Mouse (Mus musculus) neural tube, embryonic 14.5 days (tissue): ENCODE results near the gene Gper1. TPM values are rescaled to one million over a fixed set of nuclear protein-coding genes. Genes with fewer than 3 reads are reported as not detected.

Experiments used
- ATAC-seq: fragments of 200-750 bp; cut with Nextera tagmentation; 2 replicates; pipeline ENCODE4 v1.8.0; 2017; ENCODE audit warnings: low read depth, mild to moderate bottlenecking, moderate TSS enrichment, moderate library complexity
- H3K27ac ChIP-seq: fragments of 300-500 bp; sonication (generic); 2 replicates; pipeline ENCODE4 v1.5.1; 2014; ENCODE audit warnings: low read depth, mild to moderate bottlenecking, control low read depth, low read length, moderate library complexity, mixed read lengths
- H3K27me3 ChIP-seq: fragments of 300-500 bp; sonication (generic); 2 replicates; pipeline ENCODE4 v1.6.1; 2014; ENCODE audit warnings: low read length; ENCODE audit not compliant: control insufficient read depth, insufficient read depth
- H3K36me3 ChIP-seq: fragments of 300-500 bp; sonication (generic); 2 replicates; pipeline ENCODE4 v1.6.1; 2014; ENCODE audit warnings: low read length, mixed read lengths; ENCODE audit not compliant: control insufficient read depth, insufficient read depth
- H3K4me1 ChIP-seq: fragments of 300-500 bp; sonication (generic); 2 replicates; pipeline ENCODE4 v1.6.1; 2014; ENCODE audit warnings: low read length; ENCODE audit not compliant: control insufficient read depth, insufficient read depth
- H3K4me2 ChIP-seq: fragments of 300-500 bp; sonication (generic); 2 replicates; pipeline ENCODE4 v1.6.1; 2014; ENCODE audit warnings: mild to moderate bottlenecking, low read depth, low read length, control low read depth
- H3K4me3 ChIP-seq: fragments of 300-500 bp; sonication (generic); 2 replicates; pipeline ENCODE4 v1.5.1; 2014; ENCODE audit warnings: low read depth, low read length, control low read depth, mixed read lengths
- H3K9ac ChIP-seq: fragments of 300-500 bp; sonication (generic); replicated peaks from 2 replicates; pipeline ENCODE4 v1.6.1; 2014; ENCODE audit warnings: low read depth, mild to moderate bottlenecking, control low read depth, low read length, mixed read lengths
- H3K9me3 ChIP-seq: fragments of 300-500 bp; sonication (generic); 2 replicates; pipeline ENCODE4 v1.6.1; 2016; ENCODE audit warnings: low read length; ENCODE audit not compliant: control insufficient read depth
- WGBS: fragments of 180-500 bp; shearing (Covaris S2); extraction: QIAGEN DNeasy Blood & Tissue Kit; methylation state at CpG from one replicate; pipeline ENCODE4 v1.1.7; 2014; 5-methylcytosine and 5-hydroxymethylcytosine counted together
- polyA plus RNA-seq: library from polyadenylated mRNA; unstranded; fragments of >200 nt; fragmentation: Nextera tagmentation; extraction: Ambion mirVana; gene quantifications from 2 replicates; pipeline ENCODE4 v1.2.1, GENCODE M21; 2014

The Gper1 gene
- polyA plus RNA-seq, 1 experiment from 2014 or later = 6.2 TPM

- Histone ChIP-seq H3K36me3 (no peaks in the 10 kb centered on the region), H3K4me2 (peak overlapping the region; percentile 91), H3K9ac (peak overlapping the region; percentile 67), H3K27ac (peak overlapping the region; percentile 25), H3K4me1 (peaks cover 8% of the 10 kb centered on the region; the same call in 1 of the 2 replicates), H3K4me3 (peak overlapping the region; percentile 55), H3K27me3 (no peaks in the 10 kb centered on the region), H3K9me3 (no peaks in the 10 kb centered on the region)
- ATAC-seq = peak; percentile 68
- WGBS = 2% methylated on average over 49 of the region's 73 CpGs
Observed at GRCm38 (mm10) chr5:139380385-139381248, 42.3 kb upstream of the Gper1 start.

- Histone ChIP-seq H3K4me1 (peaks cover 8% of the 10 kb centered on the region; the same call in 1 of the 2 replicates), H3K27ac (no peak overlapping the region)
- WGBS = 88% methylated on average over 17 of the region's 18 CpGs
Observed at GRCm38 (mm10) chr5:139381586-139382513, 41.1 kb upstream of the Gper1 start.

DNA sequence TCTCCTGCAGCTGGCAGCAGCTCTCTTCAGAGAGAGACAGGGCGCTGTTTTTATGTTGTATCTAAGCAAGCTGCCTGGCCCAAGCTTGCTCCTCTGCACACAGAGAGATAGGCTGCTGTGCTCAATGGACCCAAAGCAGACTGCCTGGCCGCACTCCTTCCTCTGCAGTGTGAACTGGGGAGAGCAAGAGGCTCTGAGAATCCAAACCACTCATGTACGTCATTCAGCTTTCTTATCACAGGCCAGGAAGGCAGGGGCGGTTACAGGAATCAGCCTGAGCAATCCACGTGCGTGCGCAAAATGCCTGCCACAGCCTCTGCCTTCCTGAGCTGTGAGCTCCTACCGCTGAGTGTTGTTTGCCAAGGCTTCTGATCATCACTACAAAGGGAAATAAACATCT lies 40.2 kb upstream of the Gper1 start:
- Histone ChIP-seq H3K4me2 (no peak overlapping the region), H3K27me3 (no peaks in the 10 kb centered on the region), H3K27ac (peak overlapping the region; percentile 45), H3K9me3 (no peaks in the 10 kb centered on the region), H3K4me1 (peaks cover 9% of the 10 kb centered on the region), H3K36me3 (no peaks in the 10 kb centered on the region), H3K9ac (0 out of 2 replicates have a peak overlapping the region, but pooled peaks have one; percentile 13), H3K4me3 (no peak overlapping the region)
- WGBS = 62% methylated on average over 8 of the region's 8 CpGs
- no peak for ATAC-seq

More at GRCm38 (mm10) chr5:139381586-139382513, 41.1 kb upstream of the Gper1 start:
- Histone ChIP-seq H3K27me3 (no peaks in the 10 kb centered on the region), H3K9me3 (no peaks in the 10 kb centered on the region), H3K36me3 (no peaks in the 10 kb centered on the region), H3K4me2 (no peak overlapping the region), H3K9ac (no peak overlapping the region), H3K4me3 (no peak overlapping the region)
- ATAC-seq = no peak

DNA sequence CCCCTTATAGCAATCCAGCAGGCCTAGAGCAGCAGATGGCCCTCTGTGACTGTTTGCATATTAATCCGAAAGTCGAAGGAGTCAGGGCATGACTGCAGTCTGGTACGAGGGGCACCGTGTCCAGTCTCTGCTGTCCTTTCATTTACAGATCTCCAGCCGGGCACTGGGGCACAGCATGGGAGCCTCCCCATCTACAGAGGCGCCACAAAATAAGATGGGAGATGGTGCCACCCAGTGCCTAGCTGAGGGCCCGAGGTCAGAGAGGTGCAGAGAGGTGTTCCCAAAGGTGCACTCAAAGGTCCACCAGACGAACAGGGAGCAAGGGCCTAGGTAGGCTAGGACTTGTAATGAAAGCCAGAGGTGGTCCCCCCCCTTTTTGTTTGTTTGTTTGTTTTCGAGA lies 39.7 kb upstream of the Gper1 start:
- Histone ChIP-seq H3K9me3 (no peaks in the 10 kb centered on the region), H3K27me3 (no peaks in the 10 kb centered on the region), H3K36me3 (no peaks in the 10 kb centered on the region), H3K9ac (0 out of 2 replicates have a peak overlapping the region, but pooled peaks have one; percentile 13), H3K4me1 (peaks cover 13% of the 10 kb centered on the region), H3K27ac (peak overlapping the region; percentile 45; the same call in 1 of the 2 replicates), H3K4me2 (no peak overlapping the region), H3K4me3 (no peak overlapping the region)
- no peak for ATAC-seq
- WGBS = 76% methylated on average over 9 of the region's 9 CpGs

GRCm38 (mm10) chr5:139384531-139384930 lies 38.4 kb upstream of the Gper1 start:
- no peak overlapping the region for H3K27ac ChIP-seq
- H3K9ac ChIP-seq = no peak overlapping the region
- peaks cover 21% of the 10 kb centered on the region for H3K4me1 ChIP-seq
- H3K9me3 ChIP-seq = no peaks in the 10 kb centered on the region
- H3K4me2 ChIP-seq = no peak overlapping the region
- 79% methylated on average over 10 of the region's 10 CpGs for WGBS
- no peaks in the 10 kb centered on the region for H3K36me3 ChIP-seq
- ATAC-seq = no peak
- no peaks in the 10 kb centered on the region for H3K27me3 ChIP-seq
- H3K4me3 ChIP-seq = no peak overlapping the region

DNA sequence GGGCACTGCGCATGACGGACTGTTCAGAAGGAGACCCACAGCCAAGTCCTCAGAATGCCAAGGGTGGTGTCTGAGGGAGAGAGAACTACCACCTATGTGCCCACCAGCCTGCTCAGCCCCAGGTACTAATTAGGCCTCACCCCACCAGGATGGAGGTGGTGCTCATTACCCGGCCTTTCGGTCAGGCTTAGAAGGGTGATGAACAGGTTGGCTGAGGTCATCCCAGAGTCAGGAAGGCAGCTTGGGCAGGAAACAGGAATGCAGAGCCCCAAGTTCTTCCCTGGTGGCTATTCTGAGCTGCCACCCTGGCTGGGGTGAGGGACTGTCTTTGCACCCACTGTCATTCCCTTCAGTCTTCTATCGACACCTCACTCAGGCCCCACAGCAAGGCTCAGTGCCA lies 36.9 kb upstream of the Gper1 start:
- WGBS = 94% methylated on average over 5 of the region's 5 CpGs

GRCm38 (mm10) chr5:139387329-139388194 lies 35.4 kb upstream of the Gper1 start:
- H3K36me3 ChIP-seq = no peaks in the 10 kb centered on the region
- no peak overlapping the region for H3K4me2 ChIP-seq
- H3K27me3 ChIP-seq = no peaks in the 10 kb centered on the region
- H3K4me3 ChIP-seq = no peak overlapping the region
- 73% methylated on average over 10 of the region's 10 CpGs for WGBS
- 0 out of 2 replicates have a peak overlapping the region, but pooled peaks have one; percentile 6 for H3K27ac ChIP-seq
- ATAC-seq = no peak
- no peak overlapping the region for H3K9ac ChIP-seq
- H3K4me1 ChIP-seq = peaks cover 17% of the 10 kb centered on the region
- no peaks in the 10 kb centered on the region for H3K9me3 ChIP-seq

More for the DNA sequence above, 36.9 kb upstream of the Gper1 start:
- H3K4me1 ChIP-seq = peaks cover 17% of the 10 kb centered on the region
- no peak overlapping the region for H3K27ac ChIP-seq
- no peaks in the 10 kb centered on the region for H3K27me3 ChIP-seq
- no peak overlapping the region for H3K4me2 ChIP-seq
- no peak overlapping the region for H3K9ac ChIP-seq
- no peak overlapping the region for H3K4me3 ChIP-seq
- no peaks in the 10 kb centered on the region for H3K9me3 ChIP-seq
- no peaks in the 10 kb centered on the region for H3K36me3 ChIP-seq
- ATAC-seq = no peak

DNA sequence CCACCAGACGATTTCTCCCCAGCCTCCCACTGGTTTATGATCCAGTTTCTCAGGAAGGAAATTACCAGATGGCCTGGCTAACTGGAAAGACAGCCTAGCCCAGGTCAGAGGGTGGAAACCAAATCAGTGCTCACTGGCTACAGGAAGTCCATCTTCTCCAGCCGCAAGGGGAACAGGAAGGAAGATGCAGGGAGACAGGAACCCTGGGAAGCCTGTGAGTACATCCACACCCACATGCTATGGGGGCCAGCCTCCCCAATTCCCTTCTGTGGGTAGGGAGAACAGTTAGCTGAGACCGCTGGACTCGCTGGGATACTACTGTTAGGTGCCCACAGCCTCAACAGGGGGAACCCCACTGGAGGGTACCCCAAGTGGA lies 34.8 kb upstream of the Gper1 start:
- Histone ChIP-seq H3K4me2 (no peak overlapping the region), H3K27ac (0 out of 2 replicates have a peak overlapping the region, but pooled peaks have one; percentile 6), H3K27me3 (no peaks in the 10 kb centered on the region), H3K36me3 (no peaks in the 10 kb centered on the region), H3K4me1 (peaks cover 17% of the 10 kb centered on the region), H3K4me3 (no peak overlapping the region), H3K9ac (no peak overlapping the region), H3K9me3 (no peaks in the 10 kb centered on the region)
- ATAC-seq = no peak
- 53% methylated on average over 4 of the region's 4 CpGs for WGBS
